2 mouse cellular contexts compared by ENCODE assay signal in genomic region chr7:135585125-135585687, GRCm38 (mm10).
TF ChIP-seq lines count a peak whose summit lies in the region.

No protein-coding gene starts in this region.

TF ChIP-seq in CH12.LX, 34 proteins besides CTCF, POLR2A, EP300 and RAD21:
- TF ChIP-seq ELF1 (IDR thresholded peaks at IDR 0.05; ENCODE audit: low read depth, low read length): no peak
- TF ChIP-seq SMC3 (IDR thresholded peaks at IDR 0.05; ENCODE audit: low read depth, low read length): peak; percentile 52

TF ChIP-seq in MEL, 35 proteins besides CTCF, POLR2A, EP300 and RAD21:
- 0 out of 2 replicates have a peak, but pooled peaks have one; percentile 3 for TF ChIP-seq SMC3 (IDR thresholded peaks at IDR 0.05; ENCODE audit: low read depth, low read length)
- peak; percentile 61 for TF ChIP-seq GATA1 (IDR thresholded peaks at IDR 0.05; ENCODE audit: low read depth, low read length)
- TF ChIP-seq MYB (IDR thresholded peaks at IDR 0.05; ENCODE audit: low read depth, low read length): no peak
- TF ChIP-seq BHLHE40 (IDR thresholded peaks at IDR 0.05; ENCODE audit: borderline replicate concordance, low read depth, low read length): peak; percentile 38; the same call in 1 of the 2 replicates
- no peak for TF ChIP-seq ZNF384 (IDR thresholded peaks at IDR 0.05; ENCODE audit: low read depth, low read length)
- TF ChIP-seq RCOR1 (IDR thresholded peaks at IDR 0.05; ENCODE audit: low read depth, low read length): peak; percentile 100
- TF ChIP-seq ETS1 (IDR thresholded peaks at IDR 0.05; ENCODE audit: low read depth, low read length): peak; percentile 35; the same call in 1 of the 2 replicates
- peak; percentile 25; the same call in 1 of the 2 replicates for TF ChIP-seq TAL1 (IDR thresholded peaks at IDR 0.05; ENCODE audit: low read length)
- TF ChIP-seq MXI1 (IDR thresholded peaks at IDR 0.05; ENCODE audit: low read depth, low read length): peak; percentile 62; the same call in 1 of the 2 replicates
- no peak for TF ChIP-seq GABPA (IDR thresholded peaks at IDR 0.05; ENCODE audit: low read depth, low read length)
- TF ChIP-seq TCF12 (IDR thresholded peaks at IDR 0.05; ENCODE audit: low read depth, low read length): peak; percentile 71; the same call in 1 of the 2 replicates
